Comparison of ENCODE assay signal across 15 mouse cellular contexts in the genomic region with DNA sequence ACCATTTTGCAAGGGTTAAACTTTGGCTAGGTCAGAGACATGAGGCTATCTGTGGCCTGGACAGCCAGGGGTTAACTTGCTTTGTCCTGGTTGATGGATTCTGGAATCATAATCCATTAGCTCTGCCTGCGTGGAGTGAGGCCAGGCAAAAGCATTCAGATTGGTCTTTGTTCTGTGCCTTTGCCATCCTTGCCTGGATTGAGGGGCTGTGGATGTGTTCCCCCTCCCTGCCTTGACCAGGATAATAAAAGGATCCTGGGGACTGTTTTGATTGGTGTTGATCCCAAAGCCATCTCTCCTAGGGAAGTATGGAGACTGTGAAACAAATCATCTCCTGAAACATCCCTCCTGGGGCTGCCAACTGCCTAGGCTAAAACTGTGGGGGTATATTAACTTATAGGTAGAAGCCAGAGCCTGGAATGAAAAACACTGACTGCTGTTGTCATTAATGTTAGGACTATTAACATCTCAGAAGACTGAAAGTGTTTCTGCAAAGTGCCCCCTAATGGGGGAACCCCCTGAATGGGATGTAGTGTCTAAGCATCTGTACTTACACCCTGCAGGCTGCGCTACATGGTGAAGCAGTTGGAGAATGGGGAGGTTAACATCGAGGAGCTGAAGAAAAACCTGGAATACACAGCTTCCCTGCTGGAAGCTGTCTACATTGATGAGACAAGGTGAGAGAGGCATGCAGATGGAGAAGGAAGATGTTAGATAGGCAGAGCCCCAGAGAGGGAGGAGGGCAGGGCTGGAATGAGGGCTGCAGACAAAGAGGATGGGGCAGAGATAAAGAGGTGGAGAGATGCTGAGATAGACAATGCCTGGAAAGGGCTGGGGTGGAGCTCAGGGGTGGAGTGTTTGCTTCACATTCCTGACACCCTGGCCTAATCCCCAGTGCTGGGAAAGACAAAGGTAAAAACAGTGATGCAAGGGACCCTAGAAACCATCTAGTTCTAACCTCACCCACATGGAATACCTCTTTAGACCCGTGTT. TPM values are rescaled to one million over a fixed set of nuclear protein-coding genes. Genes with fewer than 3 reads are reported as not detected.
DNase-seq lines count a peak whose midpoint lies in the region; ATAC-seq lines count a peak whose summit lies in the region.
"Had no signal": no experiment of that assay in that cellular context is flagged by ENCODE, and none has a peak within 500 bp of the region (broad histone marks: within the 10 kb centered on the region; RNA-seq: fewer than 3 reads in every experiment).

No protein-coding gene starts in this region.

- no peaks in the 10 kb centered on the region for H3K9me3 ChIP-seq in limb, embryonic 13.5 days
- H3K9me3 ChIP-seq in limb, embryonic 10.5 days (replicated peaks), result no peaks in the 10 kb centered on the region
- no peaks in the 10 kb centered on the region for H3K9me3 ChIP-seq in forebrain, embryonic 13.5 days (replicated peaks)
- H3K9me3 ChIP-seq in midbrain, embryonic 11.5 days (ENCODE audit: control insufficient read depth, low read length), result no peaks in the 10 kb centered on the region
- H3K9me3 ChIP-seq in liver, embryonic 12.5 days (replicated peaks), result no peaks in the 10 kb centered on the region
- H3K9me3 ChIP-seq: heart, embryonic 10.5 days had no signal

- H3K36me3 ChIP-seq in limb, embryonic 13.5 days, result no peaks in the 10 kb centered on the region
- H3K36me3 ChIP-seq in limb, embryonic 10.5 days, result no peaks in the 10 kb centered on the region
- H3K36me3 ChIP-seq in forebrain, embryonic 13.5 days (ENCODE audit: poor library complexity, severe bottlenecking), result peaks cover 30% of the 10 kb centered on the region
- H3K36me3 ChIP-seq in midbrain, embryonic 11.5 days (ENCODE audit: control insufficient read depth, insufficient read depth, low read length), result peaks cover 1% of the 10 kb centered on the region; the same call in 1 of the 2 replicates
- H3K36me3 ChIP-seq in liver, embryonic 12.5 days, result no peaks in the 10 kb centered on the region
- H3K36me3 ChIP-seq: heart, embryonic 10.5 days had no signal

- no peak for DNase-seq in limb, embryonic 10.5 days (ENCODE audit: low spot score)
- peak; percentile 93 for DNase-seq in midbrain, embryonic 11.5 days (ENCODE audit: low spot score, missing footprints)
- DNase-seq in retina, postnatal 1 day, result peak; percentile 90
- no peak for DNase-seq in gastrocnemius, postnatal 4 days (ENCODE audit: low spot score in 2 of 2)
- DNase-seq: cerebellum, adult 11 months; kidney, adult 11 months; lung, adult 2 months; thymus, adult 2 months had no signal

- no peak overlapping the region for H3K27ac ChIP-seq in limb, embryonic 13.5 days
- H3K27ac ChIP-seq in limb, embryonic 10.5 days, result no peak overlapping the region
- peak overlapping the region; percentile 96 for H3K27ac ChIP-seq in forebrain, embryonic 13.5 days
- peak overlapping the region; percentile 96 for H3K27ac ChIP-seq in midbrain, embryonic 11.5 days (ENCODE audit: low read depth, low read length)
- no peak overlapping the region for H3K27ac ChIP-seq in liver, embryonic 12.5 days

- no peak overlapping the region for H3K4me3 ChIP-seq in limb, embryonic 13.5 days
- no peak overlapping the region for H3K4me3 ChIP-seq in limb, embryonic 10.5 days
- no peak overlapping the region for H3K4me3 ChIP-seq in forebrain, embryonic 13.5 days
- no peak overlapping the region for H3K4me3 ChIP-seq in midbrain, embryonic 11.5 days (ENCODE audit: low read depth, low read length)
- no peak overlapping the region for H3K4me3 ChIP-seq in liver, embryonic 12.5 days
- H3K4me3 ChIP-seq: heart, embryonic 10.5 days had no signal

- H3K4me2 ChIP-seq in limb, embryonic 13.5 days (replicated peaks), result no peak overlapping the region
- peak overlapping the region; percentile 43 for H3K4me2 ChIP-seq in forebrain, embryonic 13.5 days
- peak overlapping the region; percentile 23 for H3K4me2 ChIP-seq in midbrain, embryonic 11.5 days
- H3K4me2 ChIP-seq in liver, embryonic 12.5 days, result no peak overlapping the region

- H3K27me3 ChIP-seq in limb, embryonic 13.5 days, result no peaks in the 10 kb centered on the region
- no peaks in the 10 kb centered on the region for H3K27me3 ChIP-seq in limb, embryonic 10.5 days (ENCODE audit: low read depth, poor library complexity, severe bottlenecking)
- H3K27me3 ChIP-seq in forebrain, embryonic 13.5 days, result no peaks in the 10 kb centered on the region
- no peaks in the 10 kb centered on the region for H3K27me3 ChIP-seq in midbrain, embryonic 11.5 days (ENCODE audit: control insufficient read depth, insufficient read depth, low read length)
- H3K27me3 ChIP-seq in liver, embryonic 12.5 days (replicated peaks), result peaks cover 13% of the 10 kb centered on the region
- H3K27me3 ChIP-seq: CH12.LX had no signal

- 0 out of 2 replicates have a peak, but pooled peaks have one; percentile 42 for ATAC-seq in limb, embryonic 13.5 days (ENCODE audit: low FRiP score, low read depth)
- peak; percentile 29 for ATAC-seq in forebrain, embryonic 13.5 days
- peak; percentile 79 for ATAC-seq in midbrain, embryonic 11.5 days (ENCODE audit: low FRiP score)
- ATAC-seq in erythroblast, adult 5-6 weeks (replicated peaks; ENCODE audit: low FRiP score, poor library complexity, severe bottlenecking), result no peak
- no peak for ATAC-seq in liver, embryonic 12.5 days

- peaks cover 21% of the 10 kb centered on the region for H3K4me1 ChIP-seq in limb, embryonic 13.5 days
- H3K4me1 ChIP-seq in limb, embryonic 10.5 days, result peaks cover 17% of the 10 kb centered on the region; the same call in 1 of the 2 replicates
- peaks cover 76% of the 10 kb centered on the region for H3K4me1 ChIP-seq in forebrain, embryonic 13.5 days
- peaks cover 66% of the 10 kb centered on the region for H3K4me1 ChIP-seq in midbrain, embryonic 11.5 days (ENCODE audit: control insufficient read depth, insufficient read depth, low read length)
- H3K4me1 ChIP-seq in liver, embryonic 12.5 days, result no peaks in the 10 kb centered on the region

- WGBS in limb, embryonic 13.5 days, result 36% methylated on average over 4 of the region's 4 CpGs
- WGBS in limb, embryonic 10.5 days, result 32% methylated on average over 4 of the region's 4 CpGs
- 4% methylated on average over 4 of the region's 4 CpGs for WGBS in forebrain, embryonic 13.5 days
- WGBS in midbrain, embryonic 11.5 days, result 11% methylated on average over 4 of the region's 4 CpGs
- 35% methylated on average over 4 of the region's 4 CpGs for WGBS in liver, embryonic 12.5 days (ENCODE audit: insufficient replicate concordance)

- H3K9ac ChIP-seq in limb, embryonic 13.5 days, result no peak overlapping the region
- peak overlapping the region; percentile 47; the same call in 1 of the 2 replicates for H3K9ac ChIP-seq in forebrain, embryonic 13.5 days
- H3K9ac ChIP-seq in midbrain, embryonic 11.5 days (ENCODE audit: low read length), result peak overlapping the region; percentile 60
- no peak overlapping the region for H3K9ac ChIP-seq in liver, embryonic 12.5 days

RNA-seq across cellular contexts. Expression of a gene that starts 16.8 kb away (rescaled TPM):
- 4.8 TPM in 2 replicates for polyA plus RNA-seq in limb, embryonic 13.5 days (2015; fragmentation: Nextera tagmentation; extraction: Ambion mirVana)
- polyA plus RNA-seq in limb, embryonic 10.5 days (2016; fragmentation: Nextera tagmentation; extraction: Ambion mirVana), result 2.0 and 2.9 TPM in 2 replicates
- polyA plus RNA-seq in forebrain, embryonic 13.5 days (2015; fragmentation: Nextera tagmentation; extraction: Ambion mirVana), result 60.5 and 61.6 TPM in 2 replicates
- polyA plus RNA-seq in midbrain, embryonic 11.5 days (2014; fragmentation: Nextera tagmentation; extraction: Ambion mirVana), result 31.8 and 35.6 TPM in 2 replicates
- 1 to 10 TPM; 2.6 TPM for total RNA-seq in gastrocnemius, postnatal 4 days (2021)
- 1.9 and 4.6 TPM in 2 replicates for total RNA-seq in erythroblast, adult 5-6 weeks (2015; ENCODE audit: low replicate concordance)
- 1.5 and 2.0 TPM in 2 replicates for total RNA-seq in erythroblast, adult 5-6 weeks (2017; ENCODE audit: low replicate concordance)
- 0.30 and 0.36 TPM in 2 replicates for polyA plus RNA-seq in liver, embryonic 12.5 days (2016; fragmentation: Nextera tagmentation; extraction: Ambion mirVana)

RNA-seq across cellular contexts. Expression of a gene that starts 18.1 kb away (rescaled TPM):
- 7.6 and 8.7 TPM in 2 replicates for polyA plus RNA-seq in limb, embryonic 13.5 days (2015; fragmentation: Nextera tagmentation; extraction: Ambion mirVana)
- polyA plus RNA-seq in limb, embryonic 10.5 days (2016; fragmentation: Nextera tagmentation; extraction: Ambion mirVana), result 3.5 and 6.5 TPM in 2 replicates
- polyA plus RNA-seq in forebrain, embryonic 13.5 days (2015; fragmentation: Nextera tagmentation; extraction: Ambion mirVana), result 82.3 and 85.8 TPM in 2 replicates
- 56.4 and 62.7 TPM in 2 replicates for polyA plus RNA-seq in midbrain, embryonic 11.5 days (2014; fragmentation: Nextera tagmentation; extraction: Ambion mirVana)
- 10 to 100 TPM; 62.0 to 73.9 TPM for total RNA-seq in gastrocnemius, postnatal 4 days (2021)
- total RNA-seq in erythroblast, adult 5-6 weeks (2015; ENCODE audit: low replicate concordance), result not detected in 2 replicates
- total RNA-seq in erythroblast, adult 5-6 weeks (2017; ENCODE audit: low replicate concordance), result not detected in 2 replicates
- polyA plus RNA-seq in liver, embryonic 12.5 days (2016; fragmentation: Nextera tagmentation; extraction: Ambion mirVana), result 0.56 and 0.67 TPM in 2 replicates
- total RNA-seq: CH12.LX had no signal

RNA-seq across cellular contexts. Expression of a gene that starts 45.2 kb away (rescaled TPM):
- not detected in 2 replicates for polyA plus RNA-seq in limb, embryonic 13.5 days (2015; fragmentation: Nextera tagmentation; extraction: Ambion mirVana)
- not detected in 2 replicates for polyA plus RNA-seq in limb, embryonic 10.5 days (2016; fragmentation: Nextera tagmentation; extraction: Ambion mirVana)
- polyA plus RNA-seq in forebrain, embryonic 13.5 days (2015; fragmentation: Nextera tagmentation; extraction: Ambion mirVana), result not detected in 2 replicates
- polyA plus RNA-seq in midbrain, embryonic 11.5 days (2014; fragmentation: Nextera tagmentation; extraction: Ambion mirVana), result not detected in 2 replicates
- not detected for total RNA-seq in gastrocnemius, postnatal 4 days (2021)
- total RNA-seq in erythroblast, adult 5-6 weeks (2015; ENCODE audit: low replicate concordance), result not detected in 2 replicates
- not detected in 2 replicates for total RNA-seq in erythroblast, adult 5-6 weeks (2017; ENCODE audit: low replicate concordance)
- polyA plus RNA-seq in liver, embryonic 12.5 days (2016; fragmentation: Nextera tagmentation; extraction: Ambion mirVana), result not detected in 2 replicates
- total RNA-seq: CH12.LX; left cerebral cortex, adult 8-10 months had no signal
- polyA plus RNA-seq: heart, embryonic 10.5 days; lung, adult 2 months; thymus, adult 2 months had no signal

Comparison
In these comparisons a context has a peak if more than half of its experiments do, and no peak if none do; other contexts are left out.
1. ATAC-seq: peak in limb, embryonic 13.5 days (single experiment), forebrain, embryonic 13.5 days (single experiment) and midbrain, embryonic 11.5 days (single experiment); none in erythroblast, adult 5-6 weeks (single experiment) and liver, embryonic 12.5 days (single experiment).
2. H3K27ac ChIP-seq: peak in forebrain, embryonic 13.5 days (single experiment) and midbrain, embryonic 11.5 days (single experiment); none in limb, embryonic 13.5 days (single experiment), limb, embryonic 10.5 days (single experiment) and liver, embryonic 12.5 days (single experiment).
3. H3K4me2 ChIP-seq: peak in forebrain, embryonic 13.5 days (single experiment) and midbrain, embryonic 11.5 days (single experiment); none in limb, embryonic 13.5 days (single experiment) and liver, embryonic 12.5 days (single experiment).
4. H3K9ac ChIP-seq: peak in forebrain, embryonic 13.5 days (single experiment) and midbrain, embryonic 11.5 days (single experiment); none in limb, embryonic 13.5 days (single experiment) and liver, embryonic 12.5 days (single experiment).
5. DNase-seq: peak in midbrain, embryonic 11.5 days (single experiment) and retina, postnatal 1 day (single experiment); none in limb, embryonic 10.5 days (single experiment) and gastrocnemius, postnatal 4 days (0 of 2).